Mouse (Mus musculus) limb, embryonic 14.5 days (tissue): ENCODE results near the gene Tns1. TPM values are rescaled to one million over a fixed set of nuclear protein-coding genes. Genes with fewer than 3 reads are reported as not detected.

Source experiments
- ATAC-seq: fragments of 200-750 bp; cut with Nextera tagmentation; 2 replicates; pipeline ENCODE4 v1.8.0; 2017; ENCODE audit warnings: low read depth, moderate number of reproducible peaks, moderate TSS enrichment; ENCODE audit not compliant: low FRiP score
- DNase-seq: peaks from one replicate; pipeline ENCODE4 v3.0.0-alpha.2; 2015; ENCODE audit warnings: low spot score
- H3K27ac ChIP-seq: fragments of 300-500 bp; sonication (generic); replicated peaks from 2 replicates; pipeline ENCODE4 v1.5.1; 2014; ENCODE audit warnings: low read depth, mild to moderate bottlenecking, low read length, moderate library complexity, mixed read lengths
- H3K27me3 ChIP-seq: fragments of 300-500 bp; sonication (generic); 2 replicates; pipeline ENCODE4 v1.6.1; 2014; ENCODE audit warnings: low read length, mixed read lengths; ENCODE audit not compliant: control insufficient read depth, insufficient read depth
- H3K36me3 ChIP-seq: fragments of 300-500 bp; sonication (generic); 2 replicates; pipeline ENCODE4 v1.6.1; 2014; ENCODE audit warnings: mild to moderate bottlenecking, low read length, moderate library complexity, mixed read lengths; ENCODE audit not compliant: control insufficient read depth, insufficient read depth
- H3K4me1 ChIP-seq: fragments of 300-500 bp; sonication (generic); 2 replicates; pipeline ENCODE4 v1.6.1; 2014; ENCODE audit warnings: antibody characterized with exemption, low read length, mixed read lengths; ENCODE audit not compliant: control insufficient read depth, insufficient read depth
- H3K4me2 ChIP-seq: fragments of 300-500 bp; sonication (generic); replicated peaks from 2 replicates; pipeline ENCODE4 v1.6.1; 2014; ENCODE audit warnings: low read depth, mild to moderate bottlenecking, low read length, moderate library complexity; ENCODE audit not compliant: severe bottlenecking
- H3K4me3 ChIP-seq: fragments of 300-500 bp; sonication (generic); replicated peaks from 2 replicates; pipeline ENCODE4 v1.5.1; 2014; ENCODE audit warnings: low read length
- H3K9ac ChIP-seq: fragments of 300-500 bp; sonication (generic); 2 replicates; pipeline ENCODE4 v1.6.1; 2014; ENCODE audit warnings: mild to moderate bottlenecking, low read depth, low read length, moderate library complexity; ENCODE audit not compliant: severe bottlenecking
- H3K9me3 ChIP-seq: fragments of 300-500 bp; sonication (generic); 2 replicates; pipeline ENCODE4 v1.6.1; 2016; ENCODE audit warnings: low read length; ENCODE audit not compliant: control insufficient read depth
- POLR2A ChIP-seq: fragments of 200-500 bp; IDR thresholded peaks from 2 replicates; pipeline ENCODE4 v1.8.0; 2012; ENCODE audit warnings: inconsistent platforms, mild to moderate bottlenecking, moderate library complexity, borderline replicate concordance; ENCODE audit not compliant: insufficient read depth, insufficient read length; ENCODE audit errors: extremely low read depth
- WGBS: fragments of 180-500 bp; shearing (Covaris S2); extraction: QIAGEN DNeasy Blood & Tissue Kit; methylation state at CpG from one replicate; pipeline ENCODE4 v1.1.7; 2014; 5-methylcytosine and 5-hydroxymethylcytosine counted together
- polyA plus RNA-seq, 2 experiments: library from polyadenylated mRNA; depleted of rRNA in 1 of 2; stranded (reverse) in 1 of 2; unstranded in 1 of 2; fragments of >200 nt; fragmentation: Nextera tagmentation in 1 of 2; extraction: Ambion mirVana in 1 of 2; gene quantifications; 2 replicates each; pipeline versions ENCODE4 v1.2.1 to v1.2.3; 2012 to 2014

Gene Tns1
- polyA plus RNA-seq, 2 experiments, result 38.0 to 51.3 TPM

- Histone ChIP-seq H3K9me3 (no peaks in the 10 kb centered on the region), H3K27ac (no peak overlapping the region), H3K4me2 (no peak overlapping the region), H3K4me1 (no peaks in the 10 kb centered on the region), H3K27me3 (no peaks in the 10 kb centered on the region), H3K36me3 (peaks cover 91% of the 10 kb centered on the region), H3K4me3 (no peak overlapping the region), H3K9ac (no peak overlapping the region)
- DNase-seq, result no peak
- no peak for TF ChIP-seq POLR2A
- ATAC-seq, result no peak
- WGBS, result 91% methylated on average over 5 of the region's 5 CpGs
Observed at GRCm38 (mm10) chr1:73924210-73924609, 200.0 kb downstream of the Tns1 start.

- ATAC-seq (no peak), DNase-seq (no peak)
- Histone ChIP-seq H3K4me3 (no peak overlapping the region), H3K4me1 (no peaks in the 10 kb centered on the region), H3K9me3 (no peaks in the 10 kb centered on the region), H3K9ac (no peak overlapping the region), H3K4me2 (no peak overlapping the region), H3K27ac (no peak overlapping the region), H3K36me3 (peaks cover 96% of the 10 kb centered on the region), H3K27me3 (no peaks in the 10 kb centered on the region)
- no peak for TF ChIP-seq POLR2A
- WGBS, result 64% methylated on average over 8 of the region's 8 CpGs
Observed at GRCm38 (mm10) chr1:73923185-73923584, 201.1 kb downstream of the Tns1 start.

- H3K4me3 ChIP-seq, result no peak overlapping the region
- DNase-seq, result no peak
- H3K4me1 ChIP-seq, result no peaks in the 10 kb centered on the region
- H3K9ac ChIP-seq, result no peak overlapping the region
- WGBS, result 93% methylated on average over 8 of the region's 8 CpGs
- ATAC-seq, result no peak
- H3K27me3 ChIP-seq, result no peaks in the 10 kb centered on the region
- no peak overlapping the region for H3K4me2 ChIP-seq
- no peak overlapping the region for H3K27ac ChIP-seq
- peaks cover 96% of the 10 kb centered on the region for H3K36me3 ChIP-seq
- TF ChIP-seq POLR2A, result no peak
- no peaks in the 10 kb centered on the region for H3K9me3 ChIP-seq
Observed at GRCm38 (mm10) chr1:73920701-73921100, 203.5 kb downstream of the Tns1 start.

- ATAC-seq, result no peak
- WGBS, result 88% methylated on average over 3 of the region's 3 CpGs
Observed at GRCm38 (mm10) chr1:73919909-73920308, 204.3 kb downstream of the Tns1 start.

GRCm38 (mm10) chr1:73918001-73918400 lies 206.2 kb downstream of the Tns1 start:
- ATAC-seq (no peak), DNase-seq (no peak)
- no peak overlapping the region for H3K4me3 ChIP-seq
- TF ChIP-seq POLR2A, result no peak
- 83% methylated on average over 11 of the region's 11 CpGs for WGBS
- H3K27ac ChIP-seq, result no peak overlapping the region
- H3K9ac ChIP-seq, result no peak overlapping the region
- no peak overlapping the region for H3K4me2 ChIP-seq
- peaks cover 94% of the 10 kb centered on the region for H3K36me3 ChIP-seq
- H3K4me1 ChIP-seq, result 0 out of 2 replicates have a peak, but pooled peaks cover 2% of the 10 kb centered on the region
- no peaks in the 10 kb centered on the region for H3K9me3 ChIP-seq
- no peaks in the 10 kb centered on the region for H3K27me3 ChIP-seq

More at GRCm38 (mm10) chr1:73919909-73920308, 204.3 kb downstream of the Tns1 start:
- Histone ChIP-seq H3K4me1 (0 out of 2 replicates have a peak, but pooled peaks cover 2% of the 10 kb centered on the region), H3K36me3 (peaks cover 96% of the 10 kb centered on the region), H3K9ac (no peak overlapping the region), H3K27me3 (no peaks in the 10 kb centered on the region), H3K4me2 (no peak overlapping the region), H3K4me3 (no peak overlapping the region), H3K9me3 (no peaks in the 10 kb centered on the region), H3K27ac (no peak overlapping the region)
- TF ChIP-seq POLR2A, result no peak
- no peak for DNase-seq

- H3K9me3 ChIP-seq, result no peaks in the 10 kb centered on the region
- peaks cover 83% of the 10 kb centered on the region for H3K36me3 ChIP-seq
- no peak for TF ChIP-seq POLR2A
- H3K4me2 ChIP-seq, result no peak overlapping the region
- ATAC-seq (no peak), DNase-seq (no peak)
- WGBS, result 64% methylated on average over 1 of the region's 1 CpGs
- no peak overlapping the region for H3K9ac ChIP-seq
- no peak overlapping the region for H3K4me3 ChIP-seq
- H3K27ac ChIP-seq, result no peak overlapping the region
- no peaks in the 10 kb centered on the region for H3K27me3 ChIP-seq
- 0 out of 2 replicates have a peak, but pooled peaks cover 2% of the 10 kb centered on the region for H3K4me1 ChIP-seq
Observed at GRCm38 (mm10) chr1:73916298-73916697, 208.0 kb downstream of the Tns1 start.
